Comparison of ENCODE assay signal across 11 mouse cellular contexts in the genomic region with DNA sequence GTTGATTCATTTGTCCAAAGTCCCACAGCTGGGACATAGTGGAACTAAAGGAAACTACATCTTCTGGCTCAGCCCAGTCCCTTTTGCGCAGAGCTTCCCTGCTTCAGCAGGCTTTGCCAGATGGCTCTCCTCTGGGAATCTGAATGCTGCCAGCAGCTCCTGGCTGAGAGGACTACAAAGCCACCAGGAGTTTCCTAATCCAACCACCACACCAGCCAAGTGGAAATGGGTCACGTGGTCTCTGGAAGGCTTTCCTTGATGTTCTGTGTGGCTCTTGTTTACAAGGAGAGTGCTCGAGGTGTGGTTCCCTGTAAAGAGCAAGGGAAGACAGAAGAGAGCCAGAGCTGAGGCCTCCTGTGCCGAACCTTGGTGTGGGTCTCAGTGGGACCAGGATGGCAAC. TPM values are rescaled to one million over a fixed set of nuclear protein-coding genes. Genes with fewer than 3 reads are reported as not detected.
DNase-seq lines count a peak whose midpoint lies in the region; ATAC-seq and TF ChIP-seq lines count a peak whose summit lies in the region.
"Had no signal": no experiment of that assay in that cellular context is flagged by ENCODE, and none has a peak within 500 bp of the region (broad histone marks: within the 10 kb centered on the region; RNA-seq: fewer than 3 reads in every experiment).

No protein-coding gene starts in this region.

- DNase-seq in left cerebral cortex, adult 18-20 months (ENCODE audit: low spot score in 2 of 2): peak; percentile 12 to 27
- DNase-seq in left cerebral cortex, adult 11 months (ENCODE audit: low spot score): no peak
- DNase-seq in brain, embryonic 14.5 days (ENCODE audit: low read depth): peak; percentile 82
- DNase-seq in gastrocnemius, adult 2 months: peak; percentile 96
- DNase-seq in layer of hippocampus, adult 11-12 months (ENCODE audit: low spot score): peak; percentile 65
- DNase-seq in lung, postnatal 25 days (ENCODE audit: low spot score): peak; percentile 80

- no peak for ATAC-seq in megakaryocyte, adult 5-6 weeks (ENCODE audit: poor library complexity, severe bottlenecking)
- no peak for ATAC-seq in granulocyte monocyte progenitor cell, adult 5-6 weeks (replicated peaks; ENCODE audit: poor library complexity, severe bottlenecking)
- ATAC-seq: Patski had no signal

- H3K4me3 ChIP-seq in gastrocnemius, adult 2 months: peak overlapping the region; percentile 43
- H3K4me3 ChIP-seq: erythroblast, embryonic 14.5 days; megakaryocyte, embryonic 14.5 days had no signal

- TF ChIP-seq POLR2A in brain, embryonic 14.5 days (IDR thresholded peaks at IDR 0.05; ENCODE audit: borderline replicate concordance, extremely low read depth, insufficient read depth, insufficient read length, poor library complexity, severe bottlenecking): no peak

- TF ChIP-seq CTCF in brain, embryonic 14.5 days (IDR thresholded peaks at IDR 0.05; ENCODE audit: borderline replicate concordance, extremely low read depth, insufficient read depth, insufficient read length): no peak
- TF ChIP-seq CTCF in gastrocnemius, adult 2 months (IDR thresholded peaks at IDR 0.05): no peak

- intact Hi-C loops in gastrocnemius, adult 2 months (cut with DNase I): no loop called here

- peak overlapping the region; percentile 81 for H3K27ac ChIP-seq in gastrocnemius, adult 2 months

RNA-seq across cellular contexts. Expression of a gene that starts 4.8 kb away (rescaled TPM):
- total RNA-seq in left cerebral cortex, adult 18-20 months (2021): 1 to 10 TPM; 4.0 to 5.1 TPM
- 0.04 and 0.11 TPM in 2 replicates for polyA plus RNA-seq in brain, embryonic 14.5 days (2012; rRNA removed)
- 10 to 100 TPM; 37.8 to 63.6 TPM for total RNA-seq in gastrocnemius, adult 2 months (2021)
- not detected in 2 replicates for total RNA-seq in megakaryocyte, adult 5-6 weeks (2015)
- not detected in 2 replicates for total RNA-seq in megakaryocyte, adult 5-6 weeks (2017)
- total RNA-seq in granulocyte monocyte progenitor cell, adult 5-6 weeks (2014; fragmentation: Nextera tagmentation): not detected in 2 replicates
- total RNA-seq in granulocyte monocyte progenitor cell, adult 5-6 weeks (2017): not detected in 2 replicates
- polyA plus RNA-seq: erythroblast, embryonic 14.5 days; Patski had no signal

RNA-seq across cellular contexts. Expression of a gene that starts 14.3 kb away (rescaled TPM):
- total RNA-seq in left cerebral cortex, adult 18-20 months (2021): not detected
- 0.19 TPM in 1 of 2 replicates, not detected in the other for polyA plus RNA-seq in brain, embryonic 14.5 days (2012; rRNA removed)
- not detected for total RNA-seq in gastrocnemius, adult 2 months (2021)
- total RNA-seq in megakaryocyte, adult 5-6 weeks (2015): not detected in 2 replicates
- total RNA-seq in megakaryocyte, adult 5-6 weeks (2017): not detected in 2 replicates
- total RNA-seq in granulocyte monocyte progenitor cell, adult 5-6 weeks (2014; fragmentation: Nextera tagmentation): not detected in 2 replicates
- total RNA-seq in granulocyte monocyte progenitor cell, adult 5-6 weeks (2017): not detected in 2 replicates
- polyA plus RNA-seq: erythroblast, embryonic 14.5 days; Patski had no signal

Comparison
In these comparisons a context has a peak if more than half of its experiments do, and no peak if none do; other contexts are left out.
1. RNA of a gene that starts 4.8 kb away (total RNA-seq): 37.8 to 63.6 TPM in gastrocnemius, adult 2 months; 4.0 to 5.1 TPM in left cerebral cortex, adult 18-20 months, not detected in megakaryocyte, adult 5-6 weeks and not detected in granulocyte monocyte progenitor cell, adult 5-6 weeks; every median in the first group is over 4 times any median in the second.